Mouse (Mus musculus) MEL (cell line): ENCODE data around the gene Klhl22. TPM values are rescaled to one million over a fixed set of nuclear protein-coding genes. Genes with fewer than 3 reads are reported as not detected.

Experiments used
- DNase-seq: peaks from one replicate; pipeline ENCODE4 v3.0.0; 2011; ENCODE audit warnings: low read depth, low spot score
- H3K27ac ChIP-seq: 2 replicates; pipeline ENCODE4 v1.5.1; 2012; ENCODE audit warnings: low read depth, mild to moderate bottlenecking, control low read depth, low read length, moderate library complexity; ENCODE audit not compliant: control insufficient read depth
- H3K27me3 ChIP-seq, 2 experiments: fragments of 150-350 bp in 1 of 2; sonication (generic) in 1 of 2; 2 replicates each; pipeline ENCODE4 v1.6.1; 2012; ENCODE audit warnings: low read length in 2 of 2, mild to moderate bottlenecking in 2 of 2, improper control_type of control experiment in 1 of 2, moderate library complexity in 1 of 2; ENCODE audit not compliant: insufficient read depth in 2 of 2, control insufficient read depth in 1 of 2
- H3K36me3 ChIP-seq, 2 experiments: 2 replicates each; pipeline ENCODE4 v1.6.1; 2012 to 2014; ENCODE audit warnings: low read length in 2 of 2, improper control_type of control experiment in 1 of 2, inconsistent platforms in 1 of 2, mild to moderate bottlenecking in 1 of 2; ENCODE audit not compliant: insufficient read depth in 2 of 2, control insufficient read depth in 1 of 2
- H3K4me1 ChIP-seq, 2 experiments: fragments of 150-350 bp in 1 of 2; sonication (generic) in 1 of 2; 2 replicates each; pipeline ENCODE4 v1.6.1; 2012; ENCODE audit warnings: low read length in 2 of 2, improper control_type of control experiment in 1 of 2, mild to moderate bottlenecking in 1 of 2; ENCODE audit not compliant: insufficient read depth in 2 of 2, control insufficient read depth in 1 of 2
- H3K4me3 ChIP-seq, 2 experiments: fragments of 150-350 bp in 1 of 2; sonication (generic) in 1 of 2; 2 replicates each; pipeline ENCODE4 v1.5.1; 2012; ENCODE audit warnings: low read depth in 2 of 2, low read length in 2 of 2, mild to moderate bottlenecking in 2 of 2, moderate library complexity in 2 of 2, control low read depth in 1 of 2, improper control_type of control experiment in 1 of 2; ENCODE audit not compliant: control insufficient read depth in 1 of 2, insufficient read depth in 1 of 2
- H3K79me2 ChIP-seq: 2 replicates; pipeline ENCODE4 v1.6.1; 2012; ENCODE audit warnings: mild to moderate bottlenecking, low read length, moderate library complexity; ENCODE audit not compliant: control insufficient read depth, poor library complexity, insufficient read depth
- H3K9ac ChIP-seq: 2 replicates; pipeline ENCODE4 v1.6.1; 2012; ENCODE audit warnings: low read depth, mild to moderate bottlenecking, control low read depth, low read length, moderate library complexity; ENCODE audit not compliant: control insufficient read depth, poor library complexity, severe bottlenecking
- H3K9me3 ChIP-seq: fragments of 150-350 bp; sonication (generic); replicated peaks from 2 replicates; pipeline ENCODE4 v1.6.1; 2012; ENCODE audit warnings: mild to moderate bottlenecking, low read length, improper control_type of control experiment, moderate library complexity; ENCODE audit not compliant: insufficient read depth
- BHLHE40 ChIP-seq: IDR thresholded peaks from 2 replicates; pipeline ENCODE4 v1.6.1; 2012; ENCODE audit warnings: low read depth, mild to moderate bottlenecking, inconsistent platforms, low read length, improper control_type of control experiment, borderline replicate concordance
- CHD1 ChIP-seq: IDR thresholded peaks from 2 replicates; pipeline ENCODE4 v1.6.1; 2012; ENCODE audit warnings: low read depth, mild to moderate bottlenecking, inconsistent platforms, low read length, improper control_type of control experiment
- CHD2 ChIP-seq: IDR thresholded peaks from 2 replicates; pipeline ENCODE4 v1.6.1; 2011; ENCODE audit warnings: low read length, improper control_type of control experiment
- CTCF ChIP-seq, 3 experiments: IDR thresholded peaks in 2 of 3; conservative IDR thresholded peaks in 1 of 3; 2 replicates each; pipeline ENCODE4 v1.5.1; 2011 to 2012; ENCODE audit warnings: low read length in 3 of 3, low read depth in 2 of 3, mild to moderate bottlenecking in 2 of 3, improper control_type of control experiment in 1 of 3, inconsistent platforms in 1 of 3, mixed read lengths in 1 of 3, moderate library complexity in 1 of 3; ENCODE audit not compliant: control insufficient read depth in 1 of 3, insufficient read depth in 1 of 3, poor library complexity in 1 of 3, severe bottlenecking in 1 of 3
- E2F4 ChIP-seq: IDR thresholded peaks from 2 replicates; pipeline ENCODE4 v1.6.1; 2011; ENCODE audit warnings: low read depth, low read length, improper control_type of control experiment, borderline replicate concordance
- ELF1 ChIP-seq: IDR thresholded peaks from 2 replicates; pipeline ENCODE4 v1.6.1; 2014; ENCODE audit warnings: low read depth, mild to moderate bottlenecking, inconsistent platforms, low read length, improper control_type of control experiment, moderate library complexity
- EP300 ChIP-seq, 2 experiments: IDR thresholded peaks; 2 replicates each; pipeline ENCODE4 v1.6.1; 2011; ENCODE audit warnings: improper control_type of control experiment in 2 of 2, low read length in 2 of 2, low read depth in 1 of 2, mild to moderate bottlenecking in 1 of 2
- ETS1 ChIP-seq: IDR thresholded peaks from 2 replicates; pipeline ENCODE4 v1.6.1; 2012; ENCODE audit warnings: low read depth, mild to moderate bottlenecking, inconsistent platforms, low read length, improper control_type of control experiment, moderate library complexity
- GABPA ChIP-seq: IDR thresholded peaks from 2 replicates; pipeline ENCODE4 v1.6.1; 2012; ENCODE audit warnings: low read depth, mild to moderate bottlenecking, inconsistent platforms, low read length, improper control_type of control experiment, moderate library complexity
- GATA1 ChIP-seq: IDR thresholded peaks from 2 replicates; pipeline ENCODE4 v1.6.1; 2011; ENCODE audit warnings: low read depth, low read length, improper control_type of control experiment
- HCFC1 ChIP-seq: IDR thresholded peaks from 2 replicates; pipeline ENCODE4 v1.6.1; 2012; ENCODE audit warnings: low read depth, mild to moderate bottlenecking, inconsistent platforms, low read length, improper control_type of control experiment, moderate library complexity
- JUND ChIP-seq: IDR thresholded peaks from 2 replicates; pipeline ENCODE4 v1.6.1; 2011; ENCODE audit warnings: low read depth, mild to moderate bottlenecking, improper control_type of control experiment, low read length
- MAFK ChIP-seq: IDR thresholded peaks from 2 replicates; pipeline ENCODE4 v1.6.1; 2011; ENCODE audit warnings: low read depth, mild to moderate bottlenecking, low read length, improper control_type of control experiment, borderline replicate concordance
- MAX ChIP-seq: IDR thresholded peaks from 2 replicates; pipeline ENCODE4 v1.6.1; 2011; ENCODE audit warnings: low read length, improper control_type of control experiment
- MEF2A ChIP-seq: IDR thresholded peaks from 2 replicates; pipeline ENCODE4 v1.6.1; 2014; ENCODE audit warnings: low read depth, mild to moderate bottlenecking, inconsistent platforms, low read length, improper control_type of control experiment; ENCODE audit not compliant: poor library complexity, insufficient replicate concordance, severe bottlenecking; ENCODE audit errors: extremely low read depth
- MXI1 ChIP-seq: IDR thresholded peaks from 2 replicates; pipeline ENCODE4 v1.6.1; 2011; ENCODE audit warnings: mild to moderate bottlenecking, low read depth, low read length, improper control_type of control experiment
- NELFE ChIP-seq: IDR thresholded peaks from 2 replicates; pipeline ENCODE4 v1.6.1; 2011; ENCODE audit warnings: low read depth, low read length, improper control_type of control experiment
- POLR2AphosphoS2 ChIP-seq: IDR thresholded peaks from 2 replicates; pipeline ENCODE4 v1.6.1; 2011; ENCODE audit warnings: low read length, improper control_type of control experiment
- SIN3A ChIP-seq: IDR thresholded peaks from 2 replicates; pipeline ENCODE4 v1.6.1; 2012; ENCODE audit warnings: low read length, improper control_type of control experiment, inconsistent platforms
- SMC3 ChIP-seq: IDR thresholded peaks from 2 replicates; pipeline ENCODE4 v1.6.1; 2011; ENCODE audit warnings: low read depth, low read length, improper control_type of control experiment
- TAL1 ChIP-seq: IDR thresholded peaks from 2 replicates; pipeline ENCODE4 v1.6.1; 2012; ENCODE audit warnings: mild to moderate bottlenecking, inconsistent platforms, low read length, moderate library complexity, mixed read lengths
- TBP ChIP-seq: IDR thresholded peaks from 2 replicates; pipeline ENCODE4 v1.8.0; 2011; ENCODE audit warnings: low read depth, low read length, improper control_type of control experiment
- UBTF ChIP-seq: IDR thresholded peaks from 2 replicates; pipeline ENCODE4 v1.6.1; 2012; ENCODE audit warnings: low read depth, mild to moderate bottlenecking, inconsistent platforms, low read length, improper control_type of control experiment, moderate library complexity, borderline replicate concordance; ENCODE audit not compliant: insufficient read depth
- USF1 ChIP-seq: IDR thresholded peaks from 2 replicates; pipeline ENCODE4 v1.6.1; 2014; ENCODE audit warnings: low read depth, mild to moderate bottlenecking, inconsistent platforms, low read length, improper control_type of control experiment, moderate library complexity
- USF2 ChIP-seq, 2 experiments: IDR thresholded peaks; 2 replicates each; pipeline ENCODE4 v1.6.1; 2011 to 2012; ENCODE audit warnings: improper control_type of control experiment in 2 of 2, low read length in 2 of 2, borderline replicate concordance in 1 of 2, inconsistent platforms in 1 of 2, low read depth in 1 of 2, mild to moderate bottlenecking in 1 of 2; ENCODE audit not compliant: insufficient read depth in 1 of 2
- polyA plus RNA-seq, 2 experiments: library from polyadenylated mRNA; stranded (reverse) in 1 of 2; unstranded in 1 of 2; fragments of >175 nt in 1 of 2; fragments of >200 nt in 1 of 2; gene quantifications; 2 replicates each; pipeline versions ENCODE4 v1.2.1 to v1.2.4; 2012; ENCODE audit warnings: low replicate concordance in 2 of 2, low read depth in 1 of 2; ENCODE audit not compliant: insufficient read length in 2 of 2, insufficient read depth in 1 of 2, missing spikeins in 1 of 2
- total RNA-seq: library from RNA; depleted of rRNA; stranded (reverse); fragments of 300-350 nt; gene quantifications from 2 replicates; pipeline ENCODE4 v1.2.3, GENCODE M21; 2012

The Klhl22 gene
- total and polyA plus RNA-seq, 3 experiments = 82.4 to 191 (median 97.0) TPM

DNA sequence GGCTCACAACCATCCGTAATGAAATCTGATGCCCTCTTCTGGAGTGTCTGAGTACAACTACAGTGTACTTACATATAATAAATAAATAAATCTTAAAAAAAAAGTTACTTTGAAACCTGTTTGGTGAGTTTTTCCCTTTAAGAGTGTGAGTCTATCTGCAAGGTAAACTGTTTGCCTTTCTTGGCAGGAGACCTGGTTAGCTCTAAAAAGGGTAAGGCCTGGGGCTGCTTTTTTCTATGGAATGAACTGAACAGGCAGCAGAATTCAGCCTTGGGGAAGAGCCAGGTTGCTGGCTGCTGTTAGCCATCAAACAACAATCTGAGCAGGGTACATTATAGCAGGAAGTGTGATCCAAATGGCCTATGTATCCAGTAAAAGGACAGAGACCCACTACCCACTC lies 16.6 kb upstream of the Klhl22 start:
- H3K9ac ChIP-seq = no peak overlapping the region
- no peak for TF ChIP-seq MAFK
- no peak for TF ChIP-seq TAL1
- no peak for TF ChIP-seq SIN3A
- TF ChIP-seq TBP = no peak
- TF ChIP-seq MAX = no peak
- no peak for TF ChIP-seq CHD1
- no peak for TF ChIP-seq E2F4
- no peak for TF ChIP-seq BHLHE40
- TF ChIP-seq ETS1 = no peak
- TF ChIP-seq HCFC1 = no peak
- no peak for TF ChIP-seq MXI1
- H3K27ac ChIP-seq = no peak overlapping the region
- peaks cover 0 to 22% of the 10 kb centered on the region in 2 experiments for H3K4me1 ChIP-seq
- H3K4me3 ChIP-seq = no peak overlapping the region
- no peak for DNase-seq
- H3K9me3 ChIP-seq = no peaks in the 10 kb centered on the region
- peaks cover 0 to 23% of the 10 kb centered on the region in 2 experiments; a peak in 2 of 4 replicates for H3K36me3 ChIP-seq
- no peaks in the 10 kb centered on the region for H3K79me2 ChIP-seq
- no peaks in the 10 kb centered on the region for H3K27me3 ChIP-seq

GRCm38 (mm10) chr16:17743279-17743678 lies 16.1 kb upstream of the Klhl22 start:
- Histone ChIP-seq H3K27ac (no peak overlapping the region), H3K27me3 (no peaks in the 10 kb centered on the region), H3K4me1 (peaks cover 0 to 22% of the 10 kb centered on the region in 2 experiments), H3K79me2 (no peaks in the 10 kb centered on the region), H3K36me3 (peaks cover 0 to 23% of the 10 kb centered on the region in 2 experiments; a peak in 2 of 4 replicates), H3K4me3 (no peak overlapping the region), H3K9ac (no peak overlapping the region), H3K9me3 (no peaks in the 10 kb centered on the region)
- TF ChIP-seq JUND (no peak), CTCF (IDR thresholded peaks at IDR 0.05 in 2 of 3, conservative IDR thresholded peaks at IDR 0.05 in 1 of 3; ENCODE audit: control insufficient read depth in 1 of 3, insufficient read depth in 1 of 3, low read depth in 2 of 3, low read length in 3 of 3, poor library complexity in 1 of 3, severe bottlenecking in 1 of 3) (peak in 2 of 3 experiments; percentile 7 to 29; a peak in 2 of 6 replicates), SMC3 (peak; percentile 34; the same call in 1 of the 2 replicates)
- DNase-seq = no peak

DNA sequence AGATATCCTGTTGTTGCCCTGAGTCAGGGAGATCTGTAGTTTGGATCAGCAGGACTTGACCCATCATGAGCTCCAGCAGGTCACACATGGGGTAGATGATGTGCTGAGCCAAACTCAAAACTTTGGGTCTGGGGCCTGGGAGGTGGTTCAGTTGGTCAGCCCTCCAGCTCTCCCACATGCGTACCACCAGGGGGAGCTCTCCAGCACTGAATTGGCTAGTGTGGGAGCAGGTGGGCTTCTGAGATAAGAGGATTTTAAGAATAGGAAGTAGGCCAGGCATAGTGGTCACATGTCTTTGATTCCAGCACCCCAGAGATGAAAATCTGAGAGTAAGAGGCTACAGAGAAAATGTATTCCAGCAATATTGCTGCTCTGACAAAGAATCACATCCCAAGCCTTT lies 14.9 kb upstream of the Klhl22 start:
- H3K27ac ChIP-seq = no peak overlapping the region
- DNase-seq = peak; percentile 91
- TF ChIP-seq USF2 (IDR thresholded peaks at IDR 0.05; ENCODE audit: borderline replicate concordance in 1 of 2, insufficient read depth in 1 of 2, low read depth in 1 of 2, low read length in 2 of 2) (no peak), POLR2AphosphoS2 (no peak), SMC3 (peak; percentile 77), GATA1 (peak; percentile 90), MAFK (no peak), BHLHE40 (peak; percentile 15; the same call in 1 of the 2 replicates), UBTF (no peak), E2F4 (no peak), USF1 (peak; percentile 85), ELF1 (0 out of 2 replicates have a peak, but pooled peaks have one; percentile 33), CHD1 (no peak), CHD2 (no peak), MAX (no peak), GABPA (no peak), MEF2A (no peak), NELFE (no peak), EP300 (IDR thresholded peaks at IDR 0.05; ENCODE audit: low read depth in 1 of 2, low read length in 2 of 2) (peak; percentile 75 to 81)

More for the DNA sequence above, 14.9 kb upstream of the Klhl22 start:
- Histone ChIP-seq H3K36me3 (peaks cover 0 to 22% of the 10 kb centered on the region in 2 experiments; a peak in 2 of 4 replicates), H3K4me1 (peaks cover 0 to 22% of the 10 kb centered on the region in 2 experiments), H3K9ac (no peak overlapping the region), H3K27me3 (no peaks in the 10 kb centered on the region), H3K9me3 (no peaks in the 10 kb centered on the region), H3K79me2 (no peaks in the 10 kb centered on the region), H3K4me3 (no peak overlapping the region)
